ENCODE assay signal across 7 mouse cellular contexts in genomic region chr11:106076321-106076720, GRCm38 (mm10). TPM values are rescaled to one million over a fixed set of nuclear protein-coding genes. Genes with fewer than 3 reads are reported as not detected.
DNase-seq lines count a peak whose midpoint lies in the region; ATAC-seq and TF ChIP-seq lines count a peak whose summit lies in the region.

No protein-coding gene starts in this region.

- under 1% methylated on average over 4 of the region's 4 CpGs for WGBS in lung, embryonic 14.5 days

- no peak overlapping the region for H3K4me2 ChIP-seq in lung, embryonic 14.5 days

- H3K9me3 ChIP-seq in E14TG2a.4 (ENCODE audit: low read length): no peaks in the 10 kb centered on the region
- H3K9me3 ChIP-seq in lung, embryonic 14.5 days (ENCODE audit: low read depth, low read length): no peaks in the 10 kb centered on the region

- H3K4me1 ChIP-seq in E14TG2a.4 (replicated peaks; ENCODE audit: low read depth, low read length): no peaks in the 10 kb centered on the region
- no peaks in the 10 kb centered on the region for H3K4me1 ChIP-seq in lung, embryonic 14.5 days (ENCODE audit: insufficient read depth)

- no peak for ATAC-seq in lung, embryonic 14.5 days (ENCODE audit: insufficient read depth)

- TF ChIP-seq CTCF in E14TG2a.4 (conservative IDR thresholded peaks at IDR 0.05; ENCODE audit: low read length): peak; percentile 91
- TF ChIP-seq CTCF in lung, embryonic 14.5 days (IDR thresholded peaks at IDR 0.05; ENCODE audit: low read depth): peak; percentile 83

- no peak overlapping the region for H3K4me3 ChIP-seq in E14TG2a.4 (replicated peaks; ENCODE audit: low read length)
- H3K4me3 ChIP-seq in lung, embryonic 14.5 days (ENCODE audit: low read depth, low read length): no peak overlapping the region

- no peak overlapping the region for H3K27ac ChIP-seq in lung, embryonic 14.5 days (ENCODE audit: low read depth)

- H3K27me3 ChIP-seq in E14TG2a.4 (ENCODE audit: insufficient read depth, low read length): no peaks in the 10 kb centered on the region
- no peaks in the 10 kb centered on the region for H3K27me3 ChIP-seq in lung, embryonic 14.5 days (ENCODE audit: insufficient read depth, low read length)

- H3K36me3 ChIP-seq in E14TG2a.4 (ENCODE audit: insufficient read depth, low read length): peaks cover 26% of the 10 kb centered on the region
- peaks cover 24% of the 10 kb centered on the region for H3K36me3 ChIP-seq in lung, embryonic 14.5 days (ENCODE audit: insufficient read depth)

- DNase-seq in B cell, adult 2 months: peak; percentile 88 to 90
- DNase-seq in brain, embryonic 18.5 days (ENCODE audit: low read depth, low spot score): peak; percentile 6
- DNase-seq in frontal cortex, postnatal 25 days (ENCODE audit: low spot score in 2 of 2): peak; percentile 20 to 35
- peak; percentile 43 to 73 for DNase-seq in kidney, adult 8-10 months
- peak; percentile 88 for DNase-seq in lung, embryonic 14.5 days
- DNase-seq in right cerebral cortex, postnatal 4 days: peak; percentile 73

- H3K9ac ChIP-seq in lung, embryonic 14.5 days: no peak overlapping the region

RNA-seq across cellular contexts. Expression of gene Map3k3, which starts 8.1 kb away (rescaled TPM):
- 29.1 and 33.4 TPM in 2 replicates for polyA plus RNA-seq in lung, embryonic 14.5 days (2014; fragmentation: Nextera tagmentation; extraction: Ambion mirVana)

RNA-seq across cellular contexts. Expression of gene Taco1, which starts 10.5 kb away (rescaled TPM):
- 9.5 TPM in 2 replicates for polyA plus RNA-seq in lung, embryonic 14.5 days (2014; fragmentation: Nextera tagmentation; extraction: Ambion mirVana)

RNA-seq across cellular contexts. Expression of gene Dcaf7, which starts 39.6 kb away (rescaled TPM):
- polyA plus RNA-seq in lung, embryonic 14.5 days (2014; fragmentation: Nextera tagmentation; extraction: Ambion mirVana): 72.5 and 83.8 TPM in 2 replicates

Comparison
In these comparisons a context has a peak if more than half of its experiments do, and no peak if none do; other contexts are left out.
1. DNase-seq: peak in every context shown above with its lines; median percentile 89 in B cell, adult 2 months; 88 in lung, embryonic 14.5 days; 73 in right cerebral cortex, postnatal 4 days; 58 in kidney, adult 8-10 months; 28 in frontal cortex, postnatal 25 days; 6 in brain, embryonic 18.5 days.